Mouse (Mus musculus) stomach, embryonic 15.5 days (tissue): ENCODE results near the gene Stpg1. TPM values are rescaled to one million over a fixed set of nuclear protein-coding genes. Genes with fewer than 3 reads are reported as not detected.
A peak's percentile ranks its signal among the peaks of the same experiment; 100 is the strongest.

Experiments used
- ATAC-seq: fragments of 200-750 bp; cut with Nextera tagmentation; 2 replicates; pipeline ENCODE4 v1.8.0; 2017; ENCODE audit warnings: low read depth, moderate number of reproducible peaks, moderate TSS enrichment; ENCODE audit not compliant: insufficient read depth, low FRiP score
- H3K27ac ChIP-seq: fragments of 300-500 bp; sonication (generic); 2 replicates; pipeline ENCODE4 v1.5.1; 2015; ENCODE audit warnings: mild to moderate bottlenecking, inconsistent platforms
- H3K27me3 ChIP-seq: fragments of 300-500 bp; sonication (generic); replicated peaks from 2 replicates; pipeline ENCODE4 v1.6.1; 2015; ENCODE audit warnings: inconsistent platforms
- H3K36me3 ChIP-seq: fragments of 300-500 bp; sonication (generic); 2 replicates; pipeline ENCODE4 v1.6.1; 2015; ENCODE audit warnings: inconsistent platforms
- H3K4me1 ChIP-seq: fragments of 300-500 bp; sonication (generic); 2 replicates; pipeline ENCODE4 v1.6.1; 2015; ENCODE audit warnings: inconsistent platforms
- H3K4me2 ChIP-seq: fragments of 300-500 bp; sonication (generic); 2 replicates; pipeline ENCODE4 v1.6.1; 2015; ENCODE audit warnings: mild to moderate bottlenecking, inconsistent platforms
- H3K4me3 ChIP-seq: fragments of 300-500 bp; sonication (generic); replicated peaks from 2 replicates; pipeline ENCODE4 v1.5.1; 2015; ENCODE audit warnings: inconsistent platforms
- H3K9ac ChIP-seq: fragments of 300-500 bp; sonication (generic); 2 replicates; pipeline ENCODE4 v1.6.1; 2015; ENCODE audit warnings: inconsistent platforms
- H3K9me3 ChIP-seq: fragments of 300-500 bp; sonication (generic); 2 replicates; pipeline ENCODE4 v1.6.1; 2016; ENCODE audit warnings: inconsistent platforms
- WGBS: fragments of 180-500 bp; shearing (Covaris S2); methylation state at CpG from one replicate; pipeline ENCODE4 v1.1.7; 2015; 5-methylcytosine and 5-hydroxymethylcytosine counted together
- polyA plus RNA-seq: library from polyadenylated mRNA; unstranded; fragments of >200 nt; fragmentation: Nextera tagmentation; extraction: Ambion mirVana; gene quantifications from 2 replicates; pipeline ENCODE4 v1.2.1, GENCODE M21; 2015

Gene Stpg1
- polyA plus RNA-seq, 1 experiment from 2014 or later, result 0.27 TPM

GRCm38 (mm10) chr4:135535021-135535420, 40.4 kb downstream of the Stpg1 start:
- no peak overlapping the region for H3K4me3 ChIP-seq
- no peaks in the 10 kb centered on the region for H3K36me3 ChIP-seq
- H3K4me1 ChIP-seq, result no peaks in the 10 kb centered on the region
- no peak overlapping the region for H3K27ac ChIP-seq
- H3K9me3 ChIP-seq, result no peaks in the 10 kb centered on the region
- ATAC-seq, result no peak
- WGBS, result 94% methylated on average over 3 of the region's 3 CpGs
- H3K9ac ChIP-seq, result no peak overlapping the region
- no peak overlapping the region for H3K4me2 ChIP-seq
- H3K27me3 ChIP-seq, result no peaks in the 10 kb centered on the region

DNA sequence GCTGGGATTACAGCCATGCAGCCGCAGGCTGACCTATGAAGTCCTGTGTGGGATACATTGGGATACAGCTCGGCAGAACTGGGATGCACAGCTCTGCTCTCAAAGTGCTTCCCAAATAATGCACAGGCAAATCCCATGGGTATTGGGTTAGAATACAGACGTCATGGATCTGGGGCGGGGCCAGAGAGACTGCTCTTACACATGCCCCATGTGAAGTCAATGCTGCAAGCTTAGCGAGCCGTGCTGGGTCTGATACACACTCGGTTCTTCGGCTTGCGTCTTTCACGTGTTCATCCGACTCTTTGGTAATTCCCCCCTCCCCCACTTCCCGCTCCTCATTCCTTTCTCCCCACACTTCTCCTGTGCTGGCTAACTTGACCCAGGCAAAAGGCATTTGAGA, 44.5 kb downstream of the Stpg1 start:
- no peaks in the 10 kb centered on the region for H3K36me3 ChIP-seq
- no peak overlapping the region for H3K4me3 ChIP-seq
- no peak for ATAC-seq
- H3K4me1 ChIP-seq, result no peaks in the 10 kb centered on the region
- H3K9me3 ChIP-seq, result no peaks in the 10 kb centered on the region
- H3K4me2 ChIP-seq, result no peak overlapping the region
- WGBS, result 80% methylated on average over 12 of the region's 12 CpGs
- H3K27ac ChIP-seq, result no peak overlapping the region
- H3K27me3 ChIP-seq, result no peaks in the 10 kb centered on the region
- no peak overlapping the region for H3K9ac ChIP-seq

- no peaks in the 10 kb centered on the region for H3K27me3 ChIP-seq
- H3K9ac ChIP-seq, result no peak overlapping the region
- no peak overlapping the region for H3K4me2 ChIP-seq
- no peak for ATAC-seq
- no peaks in the 10 kb centered on the region for H3K9me3 ChIP-seq
- H3K36me3 ChIP-seq, result no peaks in the 10 kb centered on the region
- 0 out of 2 replicates have a peak, but pooled peaks cover 4% of the 10 kb centered on the region for H3K4me1 ChIP-seq
- 69% methylated on average over 9 of the region's 9 CpGs for WGBS
- H3K27ac ChIP-seq, result no peak overlapping the region
- H3K4me3 ChIP-seq, result no peak overlapping the region
Observed at GRCm38 (mm10) chr4:135540057-135540456, 45.5 kb downstream of the Stpg1 start.

DNA sequence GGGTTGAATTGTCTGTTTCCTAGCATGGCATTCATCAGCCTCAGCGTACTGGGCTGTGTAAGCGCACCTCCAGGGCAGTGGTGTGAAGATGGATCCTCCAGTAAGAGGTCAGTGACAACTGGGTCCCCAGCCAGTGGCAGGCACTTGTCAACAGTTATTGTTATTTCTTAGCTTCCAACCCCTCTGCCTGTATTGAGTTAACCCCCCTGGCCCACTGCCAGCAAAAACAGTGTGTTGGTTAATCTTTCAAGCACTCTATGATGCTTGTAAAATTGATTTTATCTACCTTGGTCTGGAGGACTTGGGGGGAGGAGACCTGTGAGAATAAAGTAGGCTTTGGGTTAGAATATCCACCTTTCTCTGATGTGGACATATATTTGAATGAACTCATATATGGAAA, 49.7 kb downstream of the Stpg1 start:
- Histone ChIP-seq H3K4me1 (peaks cover 29% of the 10 kb centered on the region), H3K4me2 (no peak overlapping the region), H3K27me3 (no peaks in the 10 kb centered on the region), H3K27ac (no peak overlapping the region), H3K9me3 (no peaks in the 10 kb centered on the region), H3K4me3 (no peak overlapping the region), H3K36me3 (no peaks in the 10 kb centered on the region), H3K9ac (no peak overlapping the region)
- WGBS, result 91% methylated on average over 2 of the region's 2 CpGs
- ATAC-seq, result no peak

- no peaks in the 10 kb centered on the region for H3K9me3 ChIP-seq
- peak overlapping the region; percentile 48 for H3K4me2 ChIP-seq
- H3K9ac ChIP-seq, result no peak overlapping the region
- H3K4me1 ChIP-seq, result peaks cover 35% of the 10 kb centered on the region
- H3K27me3 ChIP-seq, result no peaks in the 10 kb centered on the region
- H3K27ac ChIP-seq, result no peak overlapping the region
- no peak for ATAC-seq
- H3K36me3 ChIP-seq, result no peaks in the 10 kb centered on the region
- WGBS, result 7% methylated on average over 8 of the region's 8 CpGs
- peak overlapping the region; percentile 26 for H3K4me3 ChIP-seq
Observed at GRCm38 (mm10) chr4:135545080-135545511, 50.5 kb downstream of the Stpg1 start.

DNA sequence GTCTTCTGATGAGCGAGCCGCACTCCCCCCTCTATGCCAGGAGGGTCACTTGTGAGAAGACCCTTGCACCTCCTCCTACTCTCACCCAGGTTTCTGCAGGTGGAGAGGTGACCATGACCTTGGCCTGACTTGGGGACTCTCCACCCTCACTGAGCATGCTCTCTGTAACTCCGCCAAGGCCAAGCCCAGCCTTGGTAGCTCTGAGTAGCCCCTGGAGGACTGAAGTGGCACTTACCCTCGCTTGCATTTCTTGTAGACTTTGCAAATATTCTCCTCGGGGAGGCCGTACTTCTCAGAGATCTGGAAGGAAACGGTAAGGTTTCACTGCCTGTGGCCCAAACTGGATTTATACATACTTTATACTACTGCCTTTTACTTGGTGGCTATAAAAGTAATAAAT, 51.4 kb downstream of the Stpg1 start:
- Histone ChIP-seq H3K9me3 (no peaks in the 10 kb centered on the region), H3K27ac (no peak overlapping the region), H3K4me2 (no peak overlapping the region), H3K36me3 (no peaks in the 10 kb centered on the region), H3K4me1 (peaks cover 35% of the 10 kb centered on the region), H3K4me3 (no peak overlapping the region), H3K9ac (no peak overlapping the region), H3K27me3 (no peaks in the 10 kb centered on the region)
- ATAC-seq, result no peak
- 79% methylated on average over 7 of the region's 7 CpGs for WGBS

DNA sequence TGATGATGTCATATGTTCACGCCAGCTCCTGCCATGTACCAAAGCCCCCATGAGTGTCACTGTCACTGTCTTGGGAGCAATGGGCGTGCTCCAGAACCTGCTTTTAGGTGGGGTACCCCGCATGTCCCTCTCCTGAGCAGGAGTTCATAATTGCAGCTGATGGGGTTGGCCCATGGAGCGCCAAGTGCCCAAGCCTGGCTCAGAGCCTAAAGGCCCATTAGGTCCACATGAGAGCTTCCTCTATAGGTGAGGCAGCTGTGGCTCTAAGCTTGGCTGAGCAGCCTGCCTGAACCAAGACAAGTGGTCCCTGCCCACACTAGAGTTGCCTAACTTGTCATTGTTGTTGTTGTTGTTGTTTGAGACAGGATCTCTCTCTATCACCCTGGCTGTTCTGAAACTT, 52.2 kb downstream of the Stpg1 start:
- ATAC-seq, result no peak
- peaks cover 35% of the 10 kb centered on the region for H3K4me1 ChIP-seq
- no peak overlapping the region for H3K9ac ChIP-seq
- H3K27ac ChIP-seq, result 0 out of 2 replicates have a peak overlapping the region, but pooled peaks have one; percentile 80
- no peak overlapping the region for H3K4me2 ChIP-seq
- H3K27me3 ChIP-seq, result no peaks in the 10 kb centered on the region
- no peaks in the 10 kb centered on the region for H3K9me3 ChIP-seq
- WGBS, result 90% methylated on average over 4 of the region's 4 CpGs
- H3K4me3 ChIP-seq, result no peak overlapping the region
- H3K36me3 ChIP-seq, result no peaks in the 10 kb centered on the region

- Histone ChIP-seq H3K4me3 (no peak overlapping the region), H3K27me3 (no peaks in the 10 kb centered on the region), H3K36me3 (no peaks in the 10 kb centered on the region), H3K4me2 (peak overlapping the region; percentile 20; the same call in 1 of the 2 replicates), H3K27ac (peak overlapping the region; percentile 80), H3K4me1 (peaks cover 35% of the 10 kb centered on the region), H3K9me3 (no peaks in the 10 kb centered on the region), H3K9ac (no peak overlapping the region; the same call in 1 of the 2 replicates)
- ATAC-seq, result no peak
- 51% methylated on average over 14 of the region's 14 CpGs for WGBS
Observed at GRCm38 (mm10) chr4:135547551-135547950, 53.0 kb downstream of the Stpg1 start.

DNA sequence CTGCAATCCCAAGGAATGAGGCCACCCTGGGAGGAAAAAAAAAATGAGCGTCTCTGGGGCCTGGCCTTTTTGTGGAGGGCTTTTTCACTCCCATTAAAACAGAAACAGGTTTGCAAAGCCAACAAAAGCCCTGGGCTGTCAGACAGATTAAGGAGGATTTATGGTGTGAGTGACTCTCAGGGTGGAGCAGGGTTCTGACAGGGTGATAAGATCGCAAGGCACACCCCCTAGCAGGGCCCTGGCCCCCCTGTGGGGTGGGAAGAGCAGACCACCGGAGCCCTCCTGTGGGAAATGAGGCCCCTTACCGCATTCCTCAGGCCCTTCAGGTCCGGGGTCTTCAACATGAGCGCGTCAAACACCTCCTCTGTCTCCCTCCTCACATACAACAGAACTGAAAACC, 53.5 kb downstream of the Stpg1 start:
- H3K9ac ChIP-seq, result no peak overlapping the region
- H3K4me3 ChIP-seq, result no peak overlapping the region
- peaks cover 38% of the 10 kb centered on the region for H3K4me1 ChIP-seq
- H3K9me3 ChIP-seq, result no peaks in the 10 kb centered on the region
- WGBS, result 21% methylated on average over 7 of the region's 7 CpGs
- H3K36me3 ChIP-seq, result no peaks in the 10 kb centered on the region
- no peaks in the 10 kb centered on the region for H3K27me3 ChIP-seq
- H3K27ac ChIP-seq, result peak overlapping the region; percentile 80
- no peak overlapping the region for H3K4me2 ChIP-seq
- no peak for ATAC-seq

- no peak overlapping the region for H3K4me2 ChIP-seq
- H3K27ac ChIP-seq, result no peak overlapping the region
- H3K27me3 ChIP-seq, result no peaks in the 10 kb centered on the region
- WGBS, result 30% methylated on average over 9 of the region's 9 CpGs
- H3K9ac ChIP-seq, result no peak overlapping the region
- no peak for ATAC-seq
- no peak overlapping the region for H3K4me3 ChIP-seq
- H3K36me3 ChIP-seq, result no peaks in the 10 kb centered on the region
- no peaks in the 10 kb centered on the region for H3K9me3 ChIP-seq
- peaks cover 40% of the 10 kb centered on the region for H3K4me1 ChIP-seq
Observed at GRCm38 (mm10) chr4:135548521-135549077, 54.0 kb downstream of the Stpg1 start.

GRCm38 (mm10) chr4:135549323-135549722, 54.7 kb downstream of the Stpg1 start:
- no peak overlapping the region for H3K9ac ChIP-seq
- peak overlapping the region; percentile 19; the same call in 1 of the 2 replicates for H3K27ac ChIP-seq
- WGBS, result 56% methylated on average over 6 of the region's 6 CpGs

GRCm38 (mm10) chr4:135563794-135564193, 69.2 kb downstream of the Stpg1 start:
- H3K27ac ChIP-seq, result peak overlapping the region; percentile 62; the same call in 1 of the 2 replicates
- ATAC-seq, result 0 out of 2 replicates have a peak, but pooled peaks have one; percentile 8

More at GRCm38 (mm10) chr4:135549323-135549722, 54.7 kb downstream of the Stpg1 start:
- Histone ChIP-seq H3K4me2 (no peak overlapping the region), H3K36me3 (no peaks in the 10 kb centered on the region), H3K27me3 (no peaks in the 10 kb centered on the region), H3K9me3 (no peaks in the 10 kb centered on the region), H3K4me3 (no peak overlapping the region), H3K4me1 (peaks cover 40% of the 10 kb centered on the region)
- no peak for ATAC-seq

More at GRCm38 (mm10) chr4:135563794-135564193, 69.2 kb downstream of the Stpg1 start:
- no peaks in the 10 kb centered on the region; the same call in 1 of the 2 replicates for H3K27me3 ChIP-seq
- H3K9ac ChIP-seq, result no peak overlapping the region
- no peaks in the 10 kb centered on the region for H3K36me3 ChIP-seq
- peaks cover 33% of the 10 kb centered on the region for H3K4me1 ChIP-seq
- no peak overlapping the region for H3K4me2 ChIP-seq
- H3K4me3 ChIP-seq, result no peak overlapping the region
- no peaks in the 10 kb centered on the region for H3K9me3 ChIP-seq
- 8% methylated on average over 2 of the region's 2 CpGs for WGBS
